Mouse (Mus musculus) ES-E14 (cell line): ENCODE measurements around the gene Evi5.

Experiments
- MAFK ChIP-seq: IDR thresholded peaks from 2 replicates; pipeline ENCODE4 v1.6.1; 2014; ENCODE audit warnings: mild to moderate bottlenecking, low read depth, low read length, inconsistent platforms; ENCODE audit not compliant: insufficient read depth
- ZC3H11A ChIP-seq: IDR thresholded peaks from 2 replicates; pipeline ENCODE4 v1.6.1; 2012; ENCODE audit warnings: low read depth, mild to moderate bottlenecking, inconsistent platforms, low read length, borderline replicate concordance
- ZNF384 ChIP-seq: IDR thresholded peaks from 2 replicates; pipeline ENCODE4 v1.6.1; 2012; ENCODE audit warnings: low read depth, low read length, inconsistent platforms

DNA sequence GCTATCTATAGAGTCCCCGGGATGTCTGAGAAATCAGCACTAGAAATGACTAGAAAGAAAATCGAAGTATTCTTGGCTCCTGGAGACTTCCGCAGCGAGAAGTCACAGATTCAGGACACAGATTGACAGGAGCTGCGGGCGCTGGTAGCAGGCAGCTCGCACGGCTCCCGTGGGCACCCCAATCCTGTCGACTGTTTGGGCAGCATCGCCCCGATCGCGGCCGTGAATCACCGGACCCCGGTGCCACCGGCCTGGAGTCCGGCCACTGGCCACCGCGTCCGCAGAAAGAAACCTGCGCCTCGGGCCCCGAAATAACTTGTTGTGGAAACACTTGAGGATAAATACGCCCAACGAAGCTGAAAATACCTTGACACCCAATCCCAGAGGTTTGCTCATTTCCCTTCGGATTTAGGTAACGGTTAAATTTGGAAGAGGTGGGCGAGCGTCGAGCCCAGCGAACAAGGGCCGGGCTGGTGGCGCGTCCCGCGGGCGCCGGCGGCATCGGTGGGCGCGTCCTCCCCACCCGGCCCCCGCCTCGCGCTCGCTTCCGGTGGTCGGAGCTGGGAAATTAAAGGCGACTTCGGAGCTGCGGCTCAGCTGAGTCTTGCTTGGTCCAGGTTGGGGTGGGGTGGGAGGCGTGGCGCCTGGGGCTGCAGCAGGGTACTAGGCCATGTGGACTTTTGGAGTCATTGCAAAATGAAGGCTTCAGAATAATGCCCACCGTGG, 148.5 kb downstream of the Evi5 start:
- TF ChIP-seq ZC3H11A, result no peak
- TF ChIP-seq ZNF384, result no peak
- no peak for TF ChIP-seq MAFK
